In genomic region chr4:45279981-45280548, GRCm38 (mm10) we compare ENCODE assay signal across 8 mouse cellular contexts. TPM values are rescaled to one million over a fixed set of nuclear protein-coding genes. Genes with fewer than 3 reads are reported as not detected.
DNase-seq lines count a peak whose midpoint lies in the region; ATAC-seq lines count a peak whose summit lies in the region.

No protein-coding gene starts in this region.

- H3K4me3 ChIP-seq in forebrain, embryonic 12.5 days (replicated peaks) = no peak overlapping the region
- H3K4me3 ChIP-seq in hindbrain, embryonic 13.5 days = no peak overlapping the region

- ATAC-seq in forebrain, embryonic 12.5 days (ENCODE audit: low FRiP score) = peak; percentile 64; the same call in 1 of the 2 replicates
- peak; percentile 81; the same call in 1 of the 2 replicates for ATAC-seq in hindbrain, embryonic 13.5 days (ENCODE audit: low FRiP score)

- no peak overlapping the region for H3K9ac ChIP-seq in forebrain, embryonic 12.5 days
- no peak overlapping the region for H3K9ac ChIP-seq in hindbrain, embryonic 13.5 days

- H3K4me2 ChIP-seq in forebrain, embryonic 12.5 days = no peak overlapping the region
- H3K4me2 ChIP-seq in hindbrain, embryonic 13.5 days = no peak overlapping the region

- H3K36me3 ChIP-seq in forebrain, embryonic 12.5 days (replicated peaks) = no peaks in the 10 kb centered on the region
- H3K36me3 ChIP-seq in hindbrain, embryonic 13.5 days = no peaks in the 10 kb centered on the region

- no peaks in the 10 kb centered on the region for H3K9me3 ChIP-seq in forebrain, embryonic 12.5 days
- no peaks in the 10 kb centered on the region for H3K9me3 ChIP-seq in hindbrain, embryonic 13.5 days

- H3K27ac ChIP-seq in forebrain, embryonic 12.5 days = no peak overlapping the region
- no peak overlapping the region for H3K27ac ChIP-seq in hindbrain, embryonic 13.5 days

- peak; percentile 77 for DNase-seq in MN1 (ENCODE audit: low spot score)
- peak; percentile 40 for DNase-seq in c-Kit-positive CD71-positive TER-119-negative erythroid progenitor cells, embryonic 14.5 days (ENCODE audit: low read depth)
- DNase-seq in layer of hippocampus, adult 9-10 months (ENCODE audit: low spot score) = peak; percentile 59
- peak; percentile 74 for DNase-seq in lung, postnatal 14 days
- DNase-seq in retina, adult 2 months (ENCODE audit: low read depth, low spot score) = peak; percentile 39
- DNase-seq in thymus, postnatal 4 days = peak; percentile 60

- WGBS in forebrain, embryonic 12.5 days = 18% methylated on average over 4 of the region's 4 CpGs
- 22% methylated on average over 4 of the region's 4 CpGs for WGBS in hindbrain, embryonic 13.5 days

- no peaks in the 10 kb centered on the region for H3K4me1 ChIP-seq in forebrain, embryonic 12.5 days
- no peaks in the 10 kb centered on the region; the same call in 1 of the 2 replicates for H3K4me1 ChIP-seq in hindbrain, embryonic 13.5 days (replicated peaks)

- no peaks in the 10 kb centered on the region for H3K27me3 ChIP-seq in forebrain, embryonic 12.5 days
- H3K27me3 ChIP-seq in hindbrain, embryonic 13.5 days = 0 out of 2 replicates have a peak, but pooled peaks cover 3% of the 10 kb centered on the region

RNA-seq across cellular contexts. Expression of gene Trmt10b, which starts 16.9 kb away (rescaled TPM):
- polyA plus RNA-seq in forebrain, embryonic 12.5 days (2016; fragmentation: Nextera tagmentation; extraction: Ambion mirVana) = 16.2 TPM in 2 replicates
- polyA plus RNA-seq in hindbrain, embryonic 13.5 days (2015; fragmentation: Nextera tagmentation; extraction: Ambion mirVana) = 22.4 and 24.0 TPM in 2 replicates
